Mouse (Mus musculus): ENCODE measurements around the gene Gm45521.
A peak's percentile ranks its signal among the peaks of the same experiment; 100 is the strongest.

Gm45521 gene

GRCm38 (mm10) chr14:7952610-7953254 lies 4.4 kb upstream of the Gm45521 start:
- DNase-seq (ENCODE audit: low spot score in 2 of 2), result no peak

- no peak for DNase-seq (ENCODE audit: low spot score in 2 of 2)
Measured at GRCm38 (mm10) chr14:7954071-7954471, 3.0 kb upstream of the Gm45521 start.

GRCm38 (mm10) chr14:7956427-7956826 lies 661 bp upstream of the Gm45521 start:
- no peak for DNase-seq (ENCODE audit: low spot score in 2 of 2)

GRCm38 (mm10) chr14:7960616-7961015 lies 3.5 kb downstream of the Gm45521 start:
- peak in 1 of 2 experiments; percentile 60 for DNase-seq (ENCODE audit: low spot score in 2 of 2)

GRCm38 (mm10) chr14:7961714-7962113 lies 4.6 kb downstream of the Gm45521 start:
- no peak for DNase-seq (ENCODE audit: low spot score in 2 of 2)

GRCm38 (mm10) chr14:7962626-7963025 lies 5.5 kb downstream of the Gm45521 start:
- DNase-seq (ENCODE audit: low spot score in 2 of 2), result no peak

- DNase-seq (ENCODE audit: low spot score in 2 of 2), result no peak
Measured at GRCm38 (mm10) chr14:7963160-7963559, 6.1 kb downstream of the Gm45521 start.

GRCm38 (mm10) chr14:7964219-7964889 lies 7.3 kb downstream of the Gm45521 start:
- DNase-seq (ENCODE audit: low spot score in 2 of 2), result peak; percentile 69 to 80

GRCm38 (mm10) chr14:7971889-7972493 lies 14.9 kb downstream of the Gm45521 start:
- no peak for DNase-seq (ENCODE audit: low spot score in 2 of 2)

GRCm38 (mm10) chr14:7974643-7975042 lies 17.6 kb downstream of the Gm45521 start:
- no peak for DNase-seq (ENCODE audit: low spot score in 2 of 2)

- no peak for DNase-seq (ENCODE audit: low spot score in 2 of 2)
Measured at GRCm38 (mm10) chr14:7975177-7975576, 18.1 kb downstream of the Gm45521 start.

GRCm38 (mm10) chr14:7977471-7977870 lies 20.4 kb downstream of the Gm45521 start:
- no peak for DNase-seq (ENCODE audit: low spot score in 2 of 2)

GRCm38 (mm10) chr14:7978183-7978582 lies 21.1 kb downstream of the Gm45521 start:
- no peak for DNase-seq (ENCODE audit: low spot score in 2 of 2)

GRCm38 (mm10) chr14:7981226-7981625 lies 24.1 kb downstream of the Gm45521 start:
- no peak for DNase-seq (ENCODE audit: low spot score in 2 of 2)

- no peak for DNase-seq (ENCODE audit: low spot score in 2 of 2)
Measured at GRCm38 (mm10) chr14:7986913-7987312, 29.8 kb downstream of the Gm45521 start.

- DNase-seq (ENCODE audit: low spot score in 2 of 2), result no peak
Measured at GRCm38 (mm10) chr14:7989371-7989770, 32.3 kb downstream of the Gm45521 start.

GRCm38 (mm10) chr14:7989961-7990360 lies 32.9 kb downstream of the Gm45521 start:
- no peak for DNase-seq (ENCODE audit: low spot score in 2 of 2)

GRCm38 (mm10) chr14:7991108-7991776 lies 34.2 kb downstream of the Gm45521 start:
- no peak for DNase-seq (ENCODE audit: low spot score in 2 of 2)

- no peak for DNase-seq (ENCODE audit: low spot score in 2 of 2)
Measured at GRCm38 (mm10) chr14:7992158-7992557, 35.1 kb downstream of the Gm45521 start.

GRCm38 (mm10) chr14:7994271-7994767 lies 37.2 kb downstream of the Gm45521 start, which contains the start of gene Dnase1l3:
Gene Dnase1l3 (minus strand): TSS chr14:7994573.
- DNase-seq (ENCODE audit: low spot score in 2 of 2), result peak in 1 of 2 experiments; percentile 56

GRCm38 (mm10) chr14:7997255-7997696 lies 40.2 kb downstream of the Gm45521 start:
- DNase-seq (ENCODE audit: low spot score in 2 of 2), result peak; percentile 89 to 93

- DNase-seq (ENCODE audit: low spot score in 2 of 2), result no peak
Measured at GRCm38 (mm10) chr14:7999030-7999429, 41.9 kb downstream of the Gm45521 start.
